Mouse (Mus musculus): ENCODE results near the gene Dnah1. TPM values are rescaled to one million over a fixed set of nuclear protein-coding genes. Genes with fewer than 3 reads are reported as not detected.

The Dnah1 gene
- total and polyA plus RNA-seq, 3 experiments, result 0.04 to 0.11 TPM; not detected in 1

- no peaks in the 10 kb centered on the region for H3K9me3 ChIP-seq (replicated peaks; ENCODE audit: insufficient read depth, low read length)
- H3K27me3 ChIP-seq (ENCODE audit: control insufficient read depth in 1 of 2, insufficient read depth in 2 of 2, low read length in 2 of 2), result no peaks in the 10 kb centered on the region
- no peak for DNase-seq (ENCODE audit: low read depth, low spot score)
- H3K79me2 ChIP-seq (ENCODE audit: control insufficient read depth, insufficient read depth, low read length, poor library complexity), result no peaks in the 10 kb centered on the region
- H3K36me3 ChIP-seq (ENCODE audit: control insufficient read depth in 1 of 2, insufficient read depth in 2 of 2, low read length in 2 of 2), result peaks cover 0 to 11% of the 10 kb centered on the region in 2 experiments; a peak in 2 of 4 replicates
- no peak overlapping the region for H3K27ac ChIP-seq (ENCODE audit: control insufficient read depth, low read depth, low read length)
- TF ChIP-seq POLR2AphosphoS2 (IDR thresholded peaks at IDR 0.05; ENCODE audit: low read length), result no peak
- H3K4me3 ChIP-seq (ENCODE audit: control insufficient read depth in 1 of 2, insufficient read depth in 1 of 2, low read depth in 2 of 2, low read length in 2 of 2), result no peak overlapping the region
- H3K4me1 ChIP-seq (ENCODE audit: control insufficient read depth in 1 of 2, insufficient read depth in 2 of 2, low read length in 2 of 2), result peaks cover 4 to 12% of the 10 kb centered on the region in 2 experiments
- H3K9ac ChIP-seq (ENCODE audit: control insufficient read depth, low read depth, low read length, poor library complexity, severe bottlenecking), result no peak overlapping the region
These were observed 1.5 kb downstream of the Dnah1 start for GRCm38 (mm10) chr14:31322191-31322590.

GRCm38 (mm10) chr14:31321181-31321580, 2.5 kb downstream of the Dnah1 start:
- no peak for TF ChIP-seq ETS1 (IDR thresholded peaks at IDR 0.05; ENCODE audit: low read depth, low read length)
- no peak for TF ChIP-seq SMC3 (IDR thresholded peaks at IDR 0.05; ENCODE audit: low read depth, low read length)
- no peak for TF ChIP-seq TBP (IDR thresholded peaks at IDR 0.05; ENCODE audit: low read depth, low read length)
- TF ChIP-seq MYC (IDR thresholded peaks at IDR 0.05; ENCODE audit: low read depth, low read length), result no peak
- TF ChIP-seq ZNF384 (IDR thresholded peaks at IDR 0.05; ENCODE audit: low read depth, low read length), result no peak
- TF ChIP-seq MAZ (IDR thresholded peaks at IDR 0.05; ENCODE audit: low read depth, low read length), result no peak
- TF ChIP-seq KAT2A (conservative IDR thresholded peaks at IDR 0.05; ENCODE audit: low read depth, low read length), result no peak
- TF ChIP-seq ZKSCAN1 (IDR thresholded peaks at IDR 0.05; ENCODE audit: low read depth, low read length), result no peak
- TF ChIP-seq CHD2 (IDR thresholded peaks at IDR 0.05; ENCODE audit: low read length), result no peak
- no peak for TF ChIP-seq SIN3A (IDR thresholded peaks at IDR 0.05; ENCODE audit: low read length)
- TF ChIP-seq USF1 (IDR thresholded peaks at IDR 0.05; ENCODE audit: low read depth, low read length), result no peak
- TF ChIP-seq TAL1 (IDR thresholded peaks at IDR 0.05; ENCODE audit: low read length), result no peak
- no peak overlapping the region for H3K4me3 ChIP-seq (ENCODE audit: control insufficient read depth in 1 of 2, insufficient read depth in 1 of 2, low read depth in 2 of 2, low read length in 2 of 2)
- no peaks in the 10 kb centered on the region for H3K79me2 ChIP-seq (ENCODE audit: control insufficient read depth, insufficient read depth, low read length, poor library complexity)
- peaks cover 4 to 12% of the 10 kb centered on the region in 2 experiments; a peak in 3 of 4 replicates for H3K4me1 ChIP-seq (ENCODE audit: control insufficient read depth in 1 of 2, insufficient read depth in 2 of 2, low read length in 2 of 2)
- no peak overlapping the region for H3K27ac ChIP-seq (ENCODE audit: control insufficient read depth, low read depth, low read length)
- H3K36me3 ChIP-seq (ENCODE audit: control insufficient read depth in 1 of 2, insufficient read depth in 2 of 2, low read length in 2 of 2), result peaks cover 0 to 11% of the 10 kb centered on the region in 2 experiments; a peak in 2 of 4 replicates
- no peaks in the 10 kb centered on the region for H3K27me3 ChIP-seq (ENCODE audit: control insufficient read depth in 1 of 2, insufficient read depth in 2 of 2, low read length in 2 of 2)
- no peak overlapping the region for H3K9ac ChIP-seq (ENCODE audit: control insufficient read depth, low read depth, low read length, poor library complexity, severe bottlenecking)
- H3K9me3 ChIP-seq (replicated peaks; ENCODE audit: insufficient read depth, low read length), result no peaks in the 10 kb centered on the region
- DNase-seq (ENCODE audit: low read depth, low spot score), result no peak

GRCm38 (mm10) chr14:31319546-31319945, 4.2 kb downstream of the Dnah1 start:
- no peak for DNase-seq (ENCODE audit: low read depth, low spot score)
- Histone ChIP-seq H3K27ac (ENCODE audit: control insufficient read depth, low read depth, low read length) (no peak overlapping the region), H3K9ac (ENCODE audit: control insufficient read depth, low read depth, low read length, poor library complexity, severe bottlenecking) (no peak overlapping the region), H3K4me3 (ENCODE audit: control insufficient read depth in 1 of 2, insufficient read depth in 1 of 2, low read depth in 2 of 2, low read length in 2 of 2) (no peak overlapping the region), H3K79me2 (ENCODE audit: control insufficient read depth, insufficient read depth, low read length, poor library complexity) (no peaks in the 10 kb centered on the region), H3K27me3 (ENCODE audit: control insufficient read depth in 1 of 2, insufficient read depth in 2 of 2, low read length in 2 of 2) (no peaks in the 10 kb centered on the region), H3K36me3 (ENCODE audit: control insufficient read depth in 1 of 2, insufficient read depth in 2 of 2, low read length in 2 of 2) (peaks cover 0 to 6% of the 10 kb centered on the region in 2 experiments; a peak in 2 of 4 replicates), H3K4me1 (ENCODE audit: control insufficient read depth in 1 of 2, insufficient read depth in 2 of 2, low read length in 2 of 2) (peaks cover 0 to 15% of the 10 kb centered on the region in 2 experiments; a peak in 1 of 4 replicates), H3K9me3 (replicated peaks; ENCODE audit: insufficient read depth, low read length) (no peaks in the 10 kb centered on the region)
- TF ChIP-seq JUND (IDR thresholded peaks at IDR 0.05; ENCODE audit: low read depth, low read length) (no peak), SIN3A (IDR thresholded peaks at IDR 0.05; ENCODE audit: low read length) (no peak), UBTF (IDR thresholded peaks at IDR 0.05; ENCODE audit: borderline replicate concordance, insufficient read depth, low read depth, low read length) (no peak), MAFK (IDR thresholded peaks at IDR 0.05; ENCODE audit: borderline replicate concordance, low read depth, low read length) (no peak), MXI1 (IDR thresholded peaks at IDR 0.05; ENCODE audit: low read depth, low read length) (no peak), TAL1 (IDR thresholded peaks at IDR 0.05; ENCODE audit: low read length) (no peak), NRF1 (IDR thresholded peaks at IDR 0.05; ENCODE audit: insufficient read depth, low read depth, low read length, poor library complexity, severe bottlenecking) (no peak), NELFE (IDR thresholded peaks at IDR 0.05; ENCODE audit: low read depth, low read length) (no peak), USF1 (IDR thresholded peaks at IDR 0.05; ENCODE audit: low read depth, low read length) (no peak)
